Mouse (Mus musculus): ENCODE results near the gene Kif15.

The Kif15 gene

GRCm38 (mm10) chr9:122950643-122951475 lies at the start of gene Kif15, which contains the start of gene 1110059G10Rik:
TSS of gene Kif15 (plus strand) at chr9:122951046.
TSS of gene 1110059G10Rik (minus strand) at chr9:122951000.
- in situ Hi-C loops (cut with MboI), result no loop called here

DNA sequence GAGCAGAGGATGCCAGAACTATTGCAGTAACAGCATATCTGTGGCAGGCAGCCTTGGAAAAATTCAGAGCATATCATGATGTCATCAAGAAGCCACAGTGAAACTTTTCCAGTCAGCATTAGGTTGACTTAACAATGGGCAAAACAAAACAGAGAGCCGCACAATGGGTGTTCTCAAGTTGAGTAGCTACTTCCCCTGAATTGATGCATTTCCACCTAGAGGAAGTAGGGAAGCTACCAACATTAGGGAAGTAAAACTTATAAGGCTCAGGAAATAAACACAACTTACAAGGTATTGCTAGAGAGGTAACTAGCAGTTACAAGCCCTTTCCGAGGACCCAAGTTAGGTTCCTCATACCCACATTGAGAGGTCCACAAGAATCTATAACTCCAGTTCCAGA lies 49.8 kb upstream of the Kif15 start:
- in situ Hi-C loops (cut with MboI), result no loop called here

GRCm38 (mm10) chr9:122902717-122903535 lies 47.9 kb upstream of the Kif15 start:
- in situ Hi-C loops (cut with MboI), result no loop called here

- in situ Hi-C loops (cut with MboI), result no loop called here
Observed at GRCm38 (mm10) chr9:122922436-122922835, 28.4 kb upstream of the Kif15 start.

DNA sequence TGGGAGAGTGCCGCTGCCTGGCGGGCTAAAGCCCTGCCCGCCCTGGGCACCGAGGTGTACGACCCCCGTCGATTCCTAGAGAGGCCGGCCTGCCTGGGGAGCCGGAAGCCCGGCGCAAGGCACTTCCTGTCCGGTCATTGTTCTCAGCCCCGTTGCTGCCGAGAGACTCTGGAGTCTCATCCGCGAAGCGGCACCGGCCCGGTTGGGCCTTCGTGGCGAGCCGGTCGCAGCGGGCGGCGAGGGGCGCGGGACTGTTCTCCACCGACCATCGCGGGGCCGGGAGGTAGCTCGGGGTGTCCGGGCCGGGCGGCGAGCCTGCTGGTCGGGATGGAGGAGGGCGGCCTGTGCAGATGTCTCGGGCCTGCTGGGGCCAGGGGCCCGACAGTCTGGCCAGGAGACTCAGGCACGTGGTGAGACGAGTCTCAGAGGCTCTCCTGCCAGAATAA lies 27.9 kb upstream of the Kif15 start, which contains the start of gene Zfp105:
Zfp105 (plus strand) TSS at position 137 of the 446 bp plus-strand sequence.
- in situ Hi-C loops (cut with MboI), result no loop called here

DNA sequence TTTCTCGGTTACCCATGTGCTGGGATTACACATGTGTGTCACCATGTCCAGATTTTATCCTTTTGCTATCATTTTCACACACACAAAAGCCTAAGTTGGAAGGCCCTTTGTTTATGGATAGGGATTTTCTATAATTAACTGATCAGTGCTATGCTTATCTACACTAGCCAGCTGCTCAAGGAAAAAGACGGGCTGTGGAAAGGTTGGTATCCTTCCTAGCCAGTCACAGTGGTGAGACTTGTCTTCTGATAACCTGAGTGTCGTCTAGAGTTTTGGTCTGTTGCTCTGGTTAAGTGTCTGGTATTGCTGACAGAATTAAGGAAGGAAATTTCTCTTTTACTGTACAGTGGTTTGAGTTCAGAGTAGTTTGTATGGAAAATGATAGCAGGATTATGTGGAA lies 21.9 kb upstream of the Kif15 start:
- in situ Hi-C loops (cut with MboI), result no loop called here

- in situ Hi-C loops (cut with MboI), result no loop called here
Observed at GRCm38 (mm10) chr9:122998406-122999192, 47.8 kb downstream of the Kif15 start.

DNA sequence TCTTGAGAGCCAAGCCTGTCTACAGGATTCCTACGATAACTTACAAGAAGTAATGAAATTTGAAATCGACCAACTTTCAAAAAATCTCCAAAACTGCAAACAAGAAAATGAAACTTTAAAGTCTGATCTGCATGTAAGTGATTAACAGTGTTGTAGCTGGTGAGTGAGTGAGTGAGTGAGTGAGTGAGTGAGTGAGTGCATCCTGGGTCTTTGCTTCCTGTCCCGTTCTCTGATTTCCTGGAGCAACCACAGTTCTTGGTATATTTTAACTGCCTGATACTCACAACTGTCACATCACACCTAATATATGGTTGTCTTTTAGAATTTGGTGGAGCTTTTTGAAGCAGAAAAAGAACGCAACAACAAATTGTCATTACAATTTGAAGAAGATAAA lies 48.3 kb downstream of the Kif15 start:
- in situ Hi-C loops (cut with MboI), result no loop called here

DNA sequence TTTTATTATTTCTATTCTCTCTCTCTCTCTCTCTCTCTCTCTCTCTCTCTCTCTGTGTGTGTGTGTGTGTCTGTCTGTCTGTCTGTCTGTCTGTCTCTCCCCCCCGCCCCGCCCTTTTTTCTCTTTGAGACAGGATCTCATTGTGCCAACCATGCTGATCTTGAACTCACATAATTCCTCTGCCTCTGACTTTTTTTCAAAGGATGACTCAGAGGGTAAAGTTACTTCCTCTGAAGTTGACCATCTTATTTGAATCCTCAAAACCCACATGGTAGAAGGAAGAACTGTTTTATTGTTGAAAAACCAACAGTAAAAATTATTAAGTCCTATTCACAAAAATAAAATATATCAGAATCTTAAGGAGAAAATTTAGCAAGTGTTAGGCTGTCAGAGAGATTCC lies 53.9 kb downstream of the Kif15 start:
- in situ Hi-C loops (cut with MboI), result no loop called here

DNA sequence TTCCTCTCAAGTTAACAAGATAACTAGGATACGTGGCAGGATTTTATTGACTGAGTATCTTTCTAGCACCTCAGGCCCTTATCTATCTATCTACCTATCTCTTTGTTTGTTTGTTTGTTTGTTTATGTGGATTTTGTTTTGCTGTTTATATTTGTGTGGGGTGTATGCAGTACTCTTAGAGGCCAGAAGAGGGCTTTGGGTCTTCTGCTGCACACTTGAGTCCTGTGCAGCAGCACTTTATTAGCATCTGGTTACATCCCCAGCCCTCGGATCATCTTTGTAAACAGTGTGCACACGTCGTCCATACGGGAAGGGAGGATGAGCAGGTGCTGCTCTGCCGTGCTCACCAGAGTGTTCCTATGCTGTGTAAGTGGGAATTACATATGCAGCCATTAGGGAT lies 55.2 kb downstream of the Kif15 start:
- in situ Hi-C loops (cut with MboI), result no loop called here

GRCm38 (mm10) chr9:123020995-123021631 lies 70.3 kb downstream of the Kif15 start, which contains the start of gene Tmem42:
TSS of gene Tmem42 (plus strand) at chr9:123021326.
- in situ Hi-C loops (cut with MboI), result no loop called here

- in situ Hi-C loops (cut with MboI), result no loop called here
Observed at GRCm38 (mm10) chr9:123021636-123022379, 71.0 kb downstream of the Kif15 start.

DNA sequence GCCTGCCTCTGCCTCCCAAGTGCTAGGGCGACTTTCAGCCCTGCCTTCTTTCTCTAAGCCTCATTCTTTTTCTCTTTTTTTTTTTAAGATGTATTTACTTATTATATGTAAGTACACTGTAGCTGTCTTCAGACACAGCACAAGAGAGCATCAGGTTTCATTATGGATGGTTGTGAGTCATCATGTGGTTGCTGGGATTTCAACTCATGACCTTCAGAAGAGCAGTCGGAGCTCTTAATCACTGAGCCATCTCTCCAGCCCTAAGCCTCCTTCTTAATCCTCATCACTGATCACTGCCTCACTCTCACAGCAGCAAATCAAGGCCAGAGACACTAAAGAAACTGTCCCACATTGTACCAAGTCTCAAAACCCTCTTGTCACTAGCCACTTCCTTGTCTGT lies 73.4 kb downstream of the Kif15 start:
- in situ Hi-C loops (cut with MboI), result no loop called here

DNA sequence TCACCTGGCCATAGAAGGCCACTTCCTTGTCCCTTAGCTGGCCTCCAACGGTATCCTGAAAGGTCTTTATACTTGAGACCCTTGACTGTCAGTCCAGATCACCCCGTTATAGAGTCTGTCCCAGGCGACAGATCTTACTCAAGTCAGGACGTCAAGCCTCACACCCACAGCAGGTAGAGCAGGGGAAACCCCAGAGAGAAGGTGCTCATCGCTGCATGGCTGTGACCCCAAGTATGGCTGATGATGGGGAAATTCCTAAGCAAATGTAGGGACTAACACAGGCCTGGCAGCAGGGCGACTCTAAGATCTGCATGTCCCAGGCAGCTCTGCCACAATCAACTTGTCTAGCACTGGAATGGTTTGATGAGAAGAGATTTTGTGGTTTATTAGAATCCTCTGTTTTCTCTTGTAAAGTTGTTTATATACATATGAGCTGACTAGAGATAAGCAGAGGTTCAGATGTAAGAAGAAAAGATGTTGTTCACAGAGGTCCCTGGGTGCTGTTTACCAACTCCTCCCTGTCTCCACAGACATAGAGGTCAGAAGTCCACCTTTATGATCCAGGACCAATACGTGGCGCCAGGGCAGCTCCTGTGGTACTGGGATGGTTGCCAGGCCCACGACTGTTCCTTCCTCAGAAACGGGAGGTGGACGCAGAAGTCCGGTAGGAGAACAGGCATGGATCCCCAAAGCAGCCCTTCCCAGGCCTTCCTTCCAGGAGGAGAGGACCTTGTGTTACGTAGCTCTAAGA lies 80.8 kb downstream of the Kif15 start:
- in situ Hi-C loops (cut with MboI), result no loop called here

DNA sequence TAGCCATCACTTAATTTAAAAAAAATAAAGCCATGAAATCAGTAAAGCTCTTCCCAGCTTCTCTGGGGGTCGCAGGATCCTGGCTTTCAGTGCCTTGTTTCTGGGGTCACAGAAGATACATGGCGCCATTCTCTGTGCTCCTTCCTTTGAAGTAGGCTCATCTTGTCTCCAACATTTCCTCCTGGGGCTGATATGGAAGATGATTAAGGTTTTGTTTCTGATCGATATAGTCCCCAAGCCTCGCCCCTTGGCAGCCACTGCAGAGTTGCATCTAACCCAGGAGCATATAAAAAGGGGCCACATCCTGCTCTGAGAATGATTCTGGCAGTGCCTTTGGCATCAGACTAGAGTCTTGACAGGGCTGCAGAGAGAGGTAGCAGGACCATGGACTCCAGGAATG lies 83.6 kb downstream of the Kif15 start, which contains the start of gene Tgm4:
Tgm4 (plus strand) TSS at position 301 of the 400 bp plus-strand sequence.
- in situ Hi-C loops (cut with MboI), result no loop called here

DNA sequence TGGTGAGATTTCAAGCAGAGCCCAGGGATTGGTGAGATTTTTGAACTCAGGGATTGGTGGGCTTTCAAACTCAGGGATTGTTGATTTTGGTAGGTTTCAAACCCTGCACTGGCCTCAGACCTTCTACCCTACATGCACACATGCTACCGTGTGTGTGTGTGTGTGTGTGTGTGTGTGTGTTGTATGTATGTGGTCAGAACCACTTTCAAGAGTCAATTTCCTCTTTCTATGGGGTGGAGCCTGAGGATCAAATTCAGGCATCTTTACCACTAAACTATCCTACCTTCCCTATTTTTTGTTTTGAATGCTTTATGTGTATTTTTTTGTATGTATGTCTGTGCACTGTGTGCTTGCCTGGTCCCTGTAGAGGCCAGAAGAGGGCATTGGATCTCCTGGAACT lies 96.8 kb downstream of the Kif15 start:
- in situ Hi-C loops (cut with MboI), result no loop called here

GRCm38 (mm10) chr9:123058724-123059292 lies 108.0 kb downstream of the Kif15 start:
- in situ Hi-C loops (cut with MboI), result no loop called here

GRCm38 (mm10) chr9:123060172-123060571 lies 109.3 kb downstream of the Kif15 start:
- in situ Hi-C loops (cut with MboI), result no loop called here
